In genomic region chr17:7262620-7263019, GRCm38 (mm10) we compare ENCODE assay signal across 25 mouse cellular contexts.
A peak's percentile ranks its signal among the peaks of the same experiment; 100 is the strongest.
DNase-seq lines count a peak whose midpoint lies in the region; ATAC-seq and TF ChIP-seq lines count a peak whose summit lies in the region.
"Had no signal": no experiment of that assay in that cellular context is flagged by ENCODE, and none has a peak within 500 bp of the region (broad histone marks: within the 10 kb centered on the region; RNA-seq: fewer than 3 reads in every experiment).

No protein-coding gene starts in this region.

- H3K27ac ChIP-seq in heart, embryonic 10.5 days = peak overlapping the region; percentile 83; the same call in 1 of the 2 replicates
- no peak overlapping the region for H3K27ac ChIP-seq in intestine, embryonic 15.5 days
- H3K27ac ChIP-seq in intestine, postnatal 0 days (ENCODE audit: low read depth, low read length) = no peak overlapping the region
- H3K27ac ChIP-seq in kidney, embryonic 16.5 days (ENCODE audit: low read length) = peak overlapping the region; percentile 31; the same call in 1 of the 2 replicates
- H3K27ac ChIP-seq: forebrain, embryonic 13.5 days had no signal

- no peak for DNase-seq in heart, embryonic 10.5 days (ENCODE audit: low spot score)
- no peak for DNase-seq in heart, postnatal 36 days
- no peak for DNase-seq in kidney, adult 9 months
- DNase-seq: adrenal gland, adult 8-10 months; adrenal gland, postnatal 25 days; cerebellum, adult 11-12 months; cerebellum, adult 8-10 months; cerebellum, postnatal 10 days; cerebellum, postnatal 36 days; gastrocnemius, postnatal 10 days; gastrocnemius, postnatal 36 days; heart, postnatal 10 days; heart, postnatal 4 days had no signal

- no peak overlapping the region for H3K4me3 ChIP-seq in heart, embryonic 10.5 days
- no peak overlapping the region for H3K4me3 ChIP-seq in intestine, embryonic 15.5 days (replicated peaks)
- no peak overlapping the region for H3K4me3 ChIP-seq in intestine, postnatal 0 days (ENCODE audit: low read depth, low read length)
- H3K4me3 ChIP-seq in kidney, embryonic 16.5 days (ENCODE audit: low read length) = no peak overlapping the region
- H3K4me3 ChIP-seq: embryonic facial prominence, embryonic 10.5 days; embryonic facial prominence, embryonic 13.5 days; erythroblast, embryonic 14.5 days; forebrain, embryonic 13.5 days had no signal

- ATAC-seq in intestine, embryonic 15.5 days = peak; percentile 35; the same call in 1 of the 2 replicates
- no peak for ATAC-seq in intestine, postnatal 0 days
- 0 out of 2 replicates have a peak, but pooled peaks have one; percentile 12 for ATAC-seq in kidney, embryonic 16.5 days (ENCODE audit: low FRiP score, low TSS enrichment)
- ATAC-seq: activated CD4-positive, CD25-positive, alpha-beta regulatory T cell, adult 4 months; forebrain, embryonic 13.5 days; forebrain, embryonic 16.5 days; hindbrain, postnatal 0 days; inflammation-experienced regulatory T-cells, adult 6 months had no signal

- H3K9ac ChIP-seq in intestine, embryonic 15.5 days = no peak overlapping the region
- H3K9ac ChIP-seq in intestine, postnatal 0 days (ENCODE audit: low read depth, low read length) = no peak overlapping the region
- H3K9ac ChIP-seq in kidney, embryonic 16.5 days (replicated peaks; ENCODE audit: low read length) = no peak overlapping the region
- H3K9ac ChIP-seq: embryonic facial prominence, embryonic 13.5 days; forebrain, embryonic 13.5 days; hindbrain, embryonic 14.5 days had no signal

- 89% methylated on average over 4 of the region's 4 CpGs for WGBS in heart, embryonic 10.5 days
- 45% methylated on average over 4 of the region's 4 CpGs for WGBS in intestine, embryonic 15.5 days
- WGBS in intestine, postnatal 0 days = 50% methylated on average over 4 of the region's 4 CpGs
- 31% methylated on average over 4 of the region's 4 CpGs for WGBS in kidney, embryonic 16.5 days

- TF ChIP-seq CTCF in intestine, postnatal 0 days (IDR thresholded peaks at IDR 0.05; ENCODE audit: low read depth) = no peak

- peaks cover 35% of the 10 kb centered on the region for H3K36me3 ChIP-seq in heart, embryonic 10.5 days
- H3K36me3 ChIP-seq in intestine, embryonic 15.5 days = no peaks in the 10 kb centered on the region
- no peaks in the 10 kb centered on the region for H3K36me3 ChIP-seq in intestine, postnatal 0 days (ENCODE audit: control insufficient read depth, insufficient read depth)
- no peaks in the 10 kb centered on the region; the same call in 1 of the 2 replicates for H3K36me3 ChIP-seq in kidney, embryonic 16.5 days (ENCODE audit: insufficient read depth, low read length)

- peaks cover 89% of the 10 kb centered on the region for H3K4me1 ChIP-seq in heart, embryonic 10.5 days
- peaks cover 33% of the 10 kb centered on the region for H3K4me1 ChIP-seq in intestine, embryonic 15.5 days (replicated peaks)
- peaks cover 4% of the 10 kb centered on the region; the same call in 1 of the 2 replicates for H3K4me1 ChIP-seq in intestine, postnatal 0 days (replicated peaks; ENCODE audit: control insufficient read depth, insufficient read depth, low read length)
- peaks cover 65% of the 10 kb centered on the region for H3K4me1 ChIP-seq in kidney, embryonic 16.5 days (ENCODE audit: insufficient read depth, low read length)

- no peaks in the 10 kb centered on the region for H3K27me3 ChIP-seq in heart, embryonic 10.5 days (ENCODE audit: insufficient read depth, poor library complexity, severe bottlenecking)
- no peaks in the 10 kb centered on the region for H3K27me3 ChIP-seq in intestine, embryonic 15.5 days (replicated peaks)
- no peaks in the 10 kb centered on the region for H3K27me3 ChIP-seq in intestine, postnatal 0 days (replicated peaks; ENCODE audit: control insufficient read depth, insufficient read depth, low read length)
- H3K27me3 ChIP-seq in kidney, embryonic 16.5 days (ENCODE audit: insufficient read depth, low read length) = no peaks in the 10 kb centered on the region
- H3K27me3 ChIP-seq: embryonic facial prominence, embryonic 13.5 days; forebrain, embryonic 13.5 days had no signal

- no peak overlapping the region for H3K4me2 ChIP-seq in intestine, embryonic 15.5 days (replicated peaks)
- no peak overlapping the region for H3K4me2 ChIP-seq in intestine, postnatal 0 days (replicated peaks; ENCODE audit: low read depth)
- H3K4me2 ChIP-seq in kidney, embryonic 16.5 days (replicated peaks; ENCODE audit: low read depth, low read length) = no peak overlapping the region
- H3K4me2 ChIP-seq: embryonic facial prominence, embryonic 13.5 days; forebrain, embryonic 13.5 days; hindbrain, embryonic 14.5 days had no signal

- intact Hi-C loops in heart, postnatal 36 days (cut with DNase I) = no loop called here

- no peaks in the 10 kb centered on the region for H3K9me3 ChIP-seq in heart, embryonic 10.5 days
- H3K9me3 ChIP-seq in intestine, embryonic 15.5 days = no peaks in the 10 kb centered on the region
- no peaks in the 10 kb centered on the region for H3K9me3 ChIP-seq in intestine, postnatal 0 days (ENCODE audit: control insufficient read depth)
- no peaks in the 10 kb centered on the region for H3K9me3 ChIP-seq in kidney, embryonic 16.5 days (ENCODE audit: low read length)
- H3K9me3 ChIP-seq: embryonic facial prominence, embryonic 10.5 days; embryonic facial prominence, embryonic 13.5 days; forebrain, embryonic 13.5 days had no signal

Comparison
In these comparisons a context has a peak if more than half of its experiments do, and no peak if none do; other contexts are left out.
1. H3K27ac ChIP-seq: peak in heart, embryonic 10.5 days (single experiment) and kidney, embryonic 16.5 days (single experiment); none in intestine, embryonic 15.5 days (single experiment) and intestine, postnatal 0 days (single experiment).